Mouse (Mus musculus) lung, adult 18-20 months (tissue): Measurements from ENCODE around the gene Usp7.
A peak's percentile ranks its signal among the peaks of the same experiment; 100 is the strongest.

Experiments used
- DNase-seq, 2 experiments: peaks; one replicate each; pipeline ENCODE4 v3.0.0; 2022; ENCODE audit warnings: mixed read lengths in 2 of 2

The Usp7 gene

GRCm38 (mm10) chr16:8791949-8792557, at the start of gene Usp7:
Gene Usp7 (minus strand): TSS chr16:8792308.
- no peak for DNase-seq

- no peak for DNase-seq
These were observed 48.4 kb upstream of the Usp7 start for GRCm38 (mm10) chr16:8840557-8840956.

- DNase-seq: no peak
These were observed 46.8 kb upstream of the Usp7 start for GRCm38 (mm10) chr16:8838921-8839320.

GRCm38 (mm10) chr16:8837595-8837994, 45.5 kb upstream of the Usp7 start:
- no peak for DNase-seq

- no peak for DNase-seq
These were observed 44.8 kb upstream of the Usp7 start for GRCm38 (mm10) chr16:8836876-8837275.

GRCm38 (mm10) chr16:8831241-8831640, 39.1 kb upstream of the Usp7 start:
- DNase-seq: peak in 1 of 2 experiments; percentile 27

GRCm38 (mm10) chr16:8830431-8831211, 38.5 kb upstream of the Usp7 start:
- peak; percentile 83 to 87 for DNase-seq

GRCm38 (mm10) chr16:8829564-8830359, 37.7 kb upstream of the Usp7 start, which contains the start of gene 1810013L24Rik:
Gene 1810013L24Rik (plus strand): TSS chr16:8830100.
- DNase-seq: peak; percentile 100

- peak in 1 of 2 experiments; percentile 78 for DNase-seq
These were observed 36.8 kb upstream of the Usp7 start for GRCm38 (mm10) chr16:8828636-8829563.

GRCm38 (mm10) chr16:8827366-8827765, 35.3 kb upstream of the Usp7 start:
- no peak for DNase-seq

- DNase-seq: no peak
These were observed 31.6 kb upstream of the Usp7 start for GRCm38 (mm10) chr16:8823661-8824060.

- DNase-seq: no peak
These were observed 30.5 kb upstream of the Usp7 start for GRCm38 (mm10) chr16:8822586-8822985.

GRCm38 (mm10) chr16:8821429-8821828, 29.3 kb upstream of the Usp7 start:
- DNase-seq: peak; percentile 35 to 45

GRCm38 (mm10) chr16:8817872-8818271, 25.8 kb upstream of the Usp7 start:
- no peak for DNase-seq

GRCm38 (mm10) chr16:8810399-8811127, 18.5 kb upstream of the Usp7 start:
- DNase-seq: no peak

GRCm38 (mm10) chr16:8806703-8807102, 14.6 kb upstream of the Usp7 start:
- DNase-seq: peak in 1 of 2 experiments; percentile 25

GRCm38 (mm10) chr16:8795906-8796305, 3.8 kb upstream of the Usp7 start:
- DNase-seq: no peak

GRCm38 (mm10) chr16:8794952-8795351, 2.8 kb upstream of the Usp7 start:
- DNase-seq: peak in 1 of 2 experiments; percentile 9

- DNase-seq: no peak
These were observed 1.2 kb downstream of the Usp7 start for GRCm38 (mm10) chr16:8790886-8791285.

GRCm38 (mm10) chr16:8784753-8785152, 7.4 kb downstream of the Usp7 start:
- peak; percentile 86 to 91 for DNase-seq

- no peak for DNase-seq
These were observed 8.8 kb downstream of the Usp7 start for GRCm38 (mm10) chr16:8783198-8783913.
